Mouse (Mus musculus): Measurements from ENCODE around the gene Cul5.

- TF ChIP-seq POLR2A (IDR thresholded peaks at IDR 0.05; ENCODE audit: low read depth, low read length) (no peak), CTCF (IDR thresholded peaks at IDR 0.05; ENCODE audit: extremely low read depth, insufficient read depth, insufficient read length, insufficient replicate concordance) (no peak)
Measured at GRCm38 (mm10) chr9:53603849-53604248, 66.0 kb downstream of the Cul5 start.
